Mouse (Mus musculus): ENCODE measurements at regions not wholly inside any gene's neighbourhood (a gene's known extent, or its start where the extent isn't known, plus 50 kb on each side); places are given as distances from the start of the nearest gene placed in this dataset.

- no peak for TF ChIP-seq POLR2A (IDR thresholded peaks at IDR 0.05; ENCODE audit: low read depth, low read length)
- no peak for TF ChIP-seq CTCF (IDR thresholded peaks at IDR 0.05; ENCODE audit: extremely low read depth, insufficient read length, insufficient replicate concordance, low read depth, low read length)
Observed at GRCm38 (mm10) chr1:154062666-154063065, 138.3 kb upstream of the Zfp648 start.

Data from small intestine, adult 2 months (tissue).